Mouse (Mus musculus): Measurements from ENCODE around the gene Wfdc8.
"Not testable (repeated sequence)": the region's sequence is repeated elsewhere in the genome, so short reads cannot be mapped to it uniquely, and the experiment has no call there.

The Wfdc8 gene

GRCm38 (mm10) chr2:164613471-164613870 is at the start of gene Wfdc8, which contains the start of gene Wfdc6b:
Gene Wfdc8, minus strand, starts transcription at chr2:164613626.
Gene Wfdc6b, plus strand, starts transcription at chr2:164613522.
- not testable (repeated sequence) for DNase-seq

GRCm38 (mm10) chr2:164656483-164656882 is 43.1 kb upstream of the Wfdc8 start, which contains the start of gene Wfdc9:
Gene Wfdc9, minus strand, starts transcription at chr2:164656583.
- DNase-seq = no peak

- no peak for DNase-seq
Measured at GRCm38 (mm10) chr2:164655858-164656257, 42.4 kb upstream of the Wfdc8 start, which contains the start of gene Wfdc10. Gene Wfdc10, plus strand, starts transcription at chr2:164656046.

GRCm38 (mm10) chr2:164641881-164642673 is 28.7 kb upstream of the Wfdc8 start:
- peak; percentile 2 for DNase-seq

GRCm38 (mm10) chr2:164641129-164641528 is 27.7 kb upstream of the Wfdc8 start:
- DNase-seq = no peak

GRCm38 (mm10) chr2:164638696-164639095 is 25.3 kb upstream of the Wfdc8 start, which contains the start of gene Wfdc16:
Gene Wfdc16, minus strand, starts transcription at chr2:164638796.
- DNase-seq = no peak

GRCm38 (mm10) chr2:164635266-164635665 is 21.8 kb upstream of the Wfdc8 start:
- no peak for DNase-seq

- no peak for DNase-seq
Measured at GRCm38 (mm10) chr2:164621775-164622174, 8.3 kb upstream of the Wfdc8 start.

- no peak for DNase-seq
Measured at GRCm38 (mm10) chr2:164619050-164619449, 5.6 kb upstream of the Wfdc8 start.

- DNase-seq = no peak
Measured at GRCm38 (mm10) chr2:164615386-164615785, 2.0 kb upstream of the Wfdc8 start.

- DNase-seq = no peak
Measured at GRCm38 (mm10) chr2:164608781-164609180, 4.6 kb downstream of the Wfdc8 start.

- DNase-seq = peak; percentile 8
Measured at GRCm38 (mm10) chr2:164604411-164604810, 9.0 kb downstream of the Wfdc8 start.

- DNase-seq = no peak
Measured at GRCm38 (mm10) chr2:164603482-164603881, 9.9 kb downstream of the Wfdc8 start.

GRCm38 (mm10) chr2:164600179-164600578 is 13.2 kb downstream of the Wfdc8 start:
- no peak for DNase-seq

GRCm38 (mm10) chr2:164593494-164593893 is 19.9 kb downstream of the Wfdc8 start, which contains the start of gene Eppin:
Gene Eppin, minus strand, starts transcription at chr2:164593594.
- no peak for DNase-seq

- DNase-seq = peak; percentile 13
Measured at GRCm38 (mm10) chr2:164592014-164592413, 21.4 kb downstream of the Wfdc8 start.

GRCm38 (mm10) chr2:164585025-164585725 is 28.3 kb downstream of the Wfdc8 start, which contains the start of gene Wfdc6a:
Gene Wfdc6a, minus strand, starts transcription at chr2:164585447.
- DNase-seq = not testable (repeated sequence)

GRCm38 (mm10) chr2:164573359-164573758 is 40.1 kb downstream of the Wfdc8 start, which contains the start of gene Spint3:
Gene Spint3, minus strand, starts transcription at chr2:164573459.
- not testable (repeated sequence) for DNase-seq

GRCm38 (mm10) chr2:164567460-164567859 is 46.0 kb downstream of the Wfdc8 start:
- no peak for DNase-seq

- DNase-seq = no peak
Measured at GRCm38 (mm10) chr2:164566997-164567396, 46.4 kb downstream of the Wfdc8 start.

- DNase-seq = no peak
Measured at GRCm38 (mm10) chr2:164564346-164564745, 49.1 kb downstream of the Wfdc8 start.

GRCm38 (mm10) chr2:164563339-164564038 is 49.9 kb downstream of the Wfdc8 start:
- peak; percentile 35 for DNase-seq

All from right cerebral cortex, adult 18-20 months (tissue).